In the genomic region with DNA sequence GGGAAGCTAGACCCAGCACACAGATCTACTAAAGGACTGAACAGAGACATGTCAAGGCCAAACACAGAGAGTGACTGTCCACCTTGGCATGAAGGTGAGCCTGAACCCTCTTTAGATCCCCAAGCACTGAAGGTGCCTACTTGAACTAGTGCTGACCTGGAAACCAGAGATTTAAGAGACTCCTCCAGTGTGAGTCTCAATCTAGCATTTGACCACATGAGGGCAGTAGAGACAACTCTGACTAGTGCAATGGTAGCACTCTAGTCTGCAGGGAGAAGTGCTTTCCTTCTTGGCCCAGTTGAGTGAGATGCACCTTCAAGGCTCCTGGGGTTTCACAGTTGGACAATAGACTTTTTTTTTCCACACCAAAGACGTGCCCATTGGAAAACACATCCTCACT, we compare ENCODE assay signal across 8 mouse cellular contexts. TPM values are rescaled to one million over a fixed set of nuclear protein-coding genes. Genes with fewer than 3 reads are reported as not detected.
DNase-seq lines count a peak whose midpoint lies in the region; ATAC-seq and TF ChIP-seq lines count a peak whose summit lies in the region.

No protein-coding gene starts in this region.

- WGBS in midbrain, embryonic 13.5 days: 37% methylated on average over 1 of the region's 1 CpGs

- peaks cover 2% of the 10 kb centered on the region for H3K27me3 ChIP-seq in CH12.LX (replicated peaks)
- H3K27me3 ChIP-seq in midbrain, embryonic 13.5 days: no peaks in the 10 kb centered on the region

- no peak for TF ChIP-seq EP300 in CH12.LX (IDR thresholded peaks at IDR 0.05; ENCODE audit: low read length)

- H3K9ac ChIP-seq in CH12.LX (ENCODE audit: insufficient read depth, low read depth): no peak overlapping the region
- no peak overlapping the region for H3K9ac ChIP-seq in midbrain, embryonic 13.5 days (replicated peaks)

- DNase-seq in gastrocnemius, postnatal 10 days: peak; percentile 38
- DNase-seq in gastrocnemius, postnatal 25 days: no peak
- DNase-seq in CH12.LX (ENCODE audit: extremely low read depth): peak; percentile 89
- DNase-seq in cerebellum, adult 11-12 months: peak; percentile 64
- peak; percentile 47 to 79 for DNase-seq in layer of hippocampus, postnatal 14 days (ENCODE audit: low spot score in 2 of 2)
- peak; percentile 82 for DNase-seq in thymus, postnatal 0 days (ENCODE audit: low spot score)

- H3K9me3 ChIP-seq in CH12.LX (replicated peaks; ENCODE audit: low read length): peaks cover 6% of the 10 kb centered on the region
- H3K9me3 ChIP-seq in midbrain, embryonic 13.5 days: no peaks in the 10 kb centered on the region

- dilution Hi-C loops in CH12.LX (cut with MboI; ENCODE audit: extremely low pct_ligation_motif_present, extremely low pct_unique_long_range_greater_than_20kb, low sequenced_read_pairs): no loop called here

- peak; percentile 84 to 85 for TF ChIP-seq CTCF in CH12.LX (conservative IDR thresholded peaks at IDR 0.05 in 1 of 2, IDR thresholded peaks at IDR 0.05 in 1 of 2; ENCODE audit: low read depth in 2 of 2, low read length in 2 of 2)

- no peaks in the 10 kb centered on the region for H3K79me2 ChIP-seq in CH12.LX (replicated peaks; ENCODE audit: control insufficient read depth, extremely low read depth, insufficient read depth, poor library complexity, severe bottlenecking)

- in situ Hi-C loops in CH12.LX (cut with MboI; ENCODE audit: low pct_ligation_motif_present, low pct_unique_long_range_greater_than_20kb, low sequenced_read_pairs): loop anchor here (5.0 kb wide), 2 partner anchors 37 to 197 kb away; no protein-coding TSS in a partner anchor

- peak; percentile 87 for ATAC-seq in frontal cortex, adult (ENCODE audit: low TSS enrichment)
- peak; percentile 25; the same call in 1 of the 2 replicates for ATAC-seq in midbrain, embryonic 13.5 days

- TF ChIP-seq RAD21 in CH12.LX (IDR thresholded peaks at IDR 0.05; ENCODE audit: low read depth, low read length): peak; percentile 63

- no peak overlapping the region for H3K4me3 ChIP-seq in CH12.LX (replicated peaks in 1 of 3; ENCODE audit: low read depth in 2 of 3, low read length in 2 of 3, poor library complexity in 1 of 3)
- no peak overlapping the region for H3K4me3 ChIP-seq in midbrain, embryonic 13.5 days (replicated peaks)

- peaks cover 27 to 76% of the 10 kb centered on the region in 2 experiments for H3K4me1 ChIP-seq in CH12.LX (ENCODE audit: control insufficient read depth in 1 of 2, insufficient read depth in 2 of 2)
- H3K4me1 ChIP-seq in midbrain, embryonic 13.5 days (replicated peaks): no peaks in the 10 kb centered on the region

- no peak overlapping the region for H3K27ac ChIP-seq in CH12.LX (ENCODE audit: insufficient read depth, low read depth)
- no peak overlapping the region for H3K27ac ChIP-seq in midbrain, embryonic 13.5 days

- no peaks in the 10 kb centered on the region for H3K36me3 ChIP-seq in CH12.LX (replicated peaks in 1 of 2; ENCODE audit: control insufficient read depth in 1 of 2, insufficient read depth in 1 of 2, low read length in 1 of 2)
- peaks cover 36% of the 10 kb centered on the region for H3K36me3 ChIP-seq in midbrain, embryonic 13.5 days

- no peak for TF ChIP-seq POLR2A in CH12.LX (IDR thresholded peaks at IDR 0.05; ENCODE audit: low read depth, low read length)

- H3K4me2 ChIP-seq in CH12.LX (ENCODE audit: insufficient read depth, low read depth, poor library complexity, severe bottlenecking): no peak overlapping the region
- H3K4me2 ChIP-seq in midbrain, embryonic 13.5 days (replicated peaks): no peak overlapping the region

TF ChIP-seq in CH12.LX, 34 proteins besides CTCF, POLR2A, EP300 and RAD21:
- TF ChIP-seq POLR2AphosphoS2 (IDR thresholded peaks at IDR 0.05; ENCODE audit: low read depth, low read length) (no peak), SMC3 (IDR thresholded peaks at IDR 0.05; ENCODE audit: low read depth, low read length) (peak; percentile 78), IRF4 (IDR thresholded peaks at IDR 0.05; ENCODE audit: low read depth, low read length) (0 out of 2 replicates have a peak, but pooled peaks have one; percentile 48), SIN3A (IDR thresholded peaks at IDR 0.05; ENCODE audit: low read length) (no peak), NELFE (IDR thresholded peaks at IDR 0.05; ENCODE audit: low read depth, low read length) (peak; percentile 20; the same call in 1 of the 2 replicates), MEF2A (IDR thresholded peaks at IDR 0.05; ENCODE audit: borderline replicate concordance, low read depth, low read length) (0 out of 2 replicates have a peak, but pooled peaks have one; percentile 18), ZC3H11A (IDR thresholded peaks at IDR 0.05; ENCODE audit: low read depth, low read length) (no peak)

RNA-seq across cellular contexts. Expression of a gene that starts 20.5 kb away (rescaled TPM):
- total RNA-seq in gastrocnemius, postnatal 10 days (2021): 10 to 100 TPM; 23.7 to 33.1 TPM
- 10 to 100 TPM; 10.1 TPM for total RNA-seq in gastrocnemius, postnatal 25 days (2021)
- total RNA-seq in CH12.LX (2012; rRNA removed) (0.55 and 0.97 TPM in 2 replicates), CH12.LX (2014; rRNA removed) (0.59 and 0.78 TPM in 2 replicates)
- polyA plus RNA-seq in CH12.LX (2012; ENCODE audit: insufficient read length, low read depth): 1.3 and 4.3 TPM in 2 replicates
- 10 to 100 TPM in 1 of 2 experiments, 1 to 10 TPM in 1; 8.9 to 10.8 TPM for total RNA-seq in layer of hippocampus, postnatal 14 days (2021)
- 31.3 and 33.9 TPM in 2 replicates for polyA plus RNA-seq in midbrain, embryonic 13.5 days (2015; fragmentation: Nextera tagmentation; extraction: Ambion mirVana)
- polyA plus RNA-seq in thymus, postnatal 0 days (2015; fragmentation: Nextera tagmentation; extraction: Ambion mirVana): 2.6 and 2.9 TPM in 2 replicates

RNA-seq across cellular contexts. Expression of a gene that starts 46.4 kb away (rescaled TPM):
- total RNA-seq in gastrocnemius, postnatal 10 days (2021): 1 to 10 TPM; 7.9 to 9.9 TPM
- total RNA-seq in gastrocnemius, postnatal 25 days (2021): 10 to 100 TPM; 11.1 to 12.3 TPM
- total RNA-seq in CH12.LX (2012; rRNA removed) (3.0 and 5.5 TPM in 2 replicates), CH12.LX (2014; rRNA removed) (1.1 and 2.4 TPM in 2 replicates)
- 2.5 and 2.6 TPM in 2 replicates for polyA plus RNA-seq in CH12.LX (2012; ENCODE audit: insufficient read length, low read depth)
- total RNA-seq in layer of hippocampus, postnatal 14 days (2021): 100 to 1,000 TPM; 187 to 197 TPM
- 2.9 and 5.2 TPM in 2 replicates for polyA plus RNA-seq in midbrain, embryonic 13.5 days (2015; fragmentation: Nextera tagmentation; extraction: Ambion mirVana)
- polyA plus RNA-seq in thymus, postnatal 0 days (2015; fragmentation: Nextera tagmentation; extraction: Ambion mirVana): 0.60 and 0.64 TPM in 2 replicates

RNA-seq across cellular contexts. Expression of a gene that starts 47.3 kb away (rescaled TPM):
- 100 to 1,000 TPM in 1 of 2 experiments, 10 to 100 TPM in 1; 99.7 to 109 TPM for total RNA-seq in gastrocnemius, postnatal 10 days (2021)
- 10 to 100 TPM; 92.9 to 99.0 TPM for total RNA-seq in gastrocnemius, postnatal 25 days (2021)
- 48.4 and 62.4 TPM in 2 replicates for total RNA-seq in CH12.LX (2012; rRNA removed)
- 172 and 175 TPM in 2 replicates for total RNA-seq in CH12.LX (2014; rRNA removed)
- 118 and 184 TPM in 2 replicates for polyA plus RNA-seq in CH12.LX (2012; ENCODE audit: insufficient read length, low read depth)
- total RNA-seq in layer of hippocampus, postnatal 14 days (2021): 100 to 1,000 TPM; 800 to 831 TPM
- polyA plus RNA-seq in midbrain, embryonic 13.5 days (2015; fragmentation: Nextera tagmentation; extraction: Ambion mirVana): 99.1 and 110 TPM in 2 replicates
- 88.2 and 96.4 TPM in 2 replicates for polyA plus RNA-seq in thymus, postnatal 0 days (2015; fragmentation: Nextera tagmentation; extraction: Ambion mirVana)

Comparison
In these comparisons a context has a peak if more than half of its experiments do, and no peak if none do; other contexts are left out.
1. RNA of a gene that starts 20.5 kb away (total RNA-seq): 23.7 to 33.1 TPM in gastrocnemius, postnatal 10 days, 8.9 to 10.8 TPM in layer of hippocampus, postnatal 14 days and 10.1 TPM in gastrocnemius, postnatal 25 days; 0.55 to 0.97 TPM in CH12.LX; every median in the first group is over 4 times any median in the second.
2. RNA of a gene that starts 46.4 kb away (total RNA-seq): 187 to 197 TPM in layer of hippocampus, postnatal 14 days; 11.1 to 12.3 TPM in gastrocnemius, postnatal 25 days, 7.9 to 9.9 TPM in gastrocnemius, postnatal 10 days and 1.1 to 5.5 TPM in CH12.LX; every median in the first group is over 10 times any median in the second.
3. RNA of a gene that starts 47.3 kb away (total RNA-seq): 800 to 831 TPM in layer of hippocampus, postnatal 14 days; 48.4 to 175 TPM in CH12.LX, 99.7 to 109 TPM in gastrocnemius, postnatal 10 days and 92.9 to 99.0 TPM in gastrocnemius, postnatal 25 days; every median in the first group is over 4 times any median in the second.